Mouse (Mus musculus) MEL (cell line): ENCODE measurements around the gene Morf4l1. TPM values are rescaled to one million over a fixed set of nuclear protein-coding genes. Genes with fewer than 3 reads are reported as not detected.

Experiments
- DNase-seq: peaks from one replicate; pipeline ENCODE4 v3.0.0; 2011; ENCODE audit warnings: low read depth, low spot score
- H3K27ac ChIP-seq: 2 replicates; pipeline ENCODE4 v1.5.1; 2012; ENCODE audit warnings: low read depth, mild to moderate bottlenecking, control low read depth, low read length, moderate library complexity; ENCODE audit not compliant: control insufficient read depth
- H3K27me3 ChIP-seq, 2 experiments: fragments of 150-350 bp in 1 of 2; sonication (generic) in 1 of 2; 2 replicates each; pipeline ENCODE4 v1.6.1; 2012; ENCODE audit warnings: low read length in 2 of 2, mild to moderate bottlenecking in 2 of 2, improper control_type of control experiment in 1 of 2, moderate library complexity in 1 of 2; ENCODE audit not compliant: insufficient read depth in 2 of 2, control insufficient read depth in 1 of 2
- H3K36me3 ChIP-seq, 2 experiments: 2 replicates each; pipeline ENCODE4 v1.6.1; 2012 to 2014; ENCODE audit warnings: low read length in 2 of 2, improper control_type of control experiment in 1 of 2, inconsistent platforms in 1 of 2, mild to moderate bottlenecking in 1 of 2; ENCODE audit not compliant: insufficient read depth in 2 of 2, control insufficient read depth in 1 of 2
- H3K4me1 ChIP-seq, 2 experiments: fragments of 150-350 bp in 1 of 2; sonication (generic) in 1 of 2; 2 replicates each; pipeline ENCODE4 v1.6.1; 2012; ENCODE audit warnings: low read length in 2 of 2, improper control_type of control experiment in 1 of 2, mild to moderate bottlenecking in 1 of 2; ENCODE audit not compliant: insufficient read depth in 2 of 2, control insufficient read depth in 1 of 2
- H3K4me3 ChIP-seq, 2 experiments: fragments of 150-350 bp in 1 of 2; sonication (generic) in 1 of 2; 2 replicates each; pipeline ENCODE4 v1.5.1; 2012; ENCODE audit warnings: low read depth in 2 of 2, low read length in 2 of 2, mild to moderate bottlenecking in 2 of 2, moderate library complexity in 2 of 2, control low read depth in 1 of 2, improper control_type of control experiment in 1 of 2; ENCODE audit not compliant: control insufficient read depth in 1 of 2, insufficient read depth in 1 of 2
- H3K79me2 ChIP-seq: 2 replicates; pipeline ENCODE4 v1.6.1; 2012; ENCODE audit warnings: mild to moderate bottlenecking, low read length, moderate library complexity; ENCODE audit not compliant: control insufficient read depth, poor library complexity, insufficient read depth
- H3K9ac ChIP-seq: 2 replicates; pipeline ENCODE4 v1.6.1; 2012; ENCODE audit warnings: low read depth, mild to moderate bottlenecking, control low read depth, low read length, moderate library complexity; ENCODE audit not compliant: control insufficient read depth, poor library complexity, severe bottlenecking
- H3K9me3 ChIP-seq: fragments of 150-350 bp; sonication (generic); replicated peaks from 2 replicates; pipeline ENCODE4 v1.6.1; 2012; ENCODE audit warnings: mild to moderate bottlenecking, low read length, improper control_type of control experiment, moderate library complexity; ENCODE audit not compliant: insufficient read depth
- BHLHE40 ChIP-seq: IDR thresholded peaks from 2 replicates; pipeline ENCODE4 v1.6.1; 2012; ENCODE audit warnings: low read depth, mild to moderate bottlenecking, inconsistent platforms, low read length, improper control_type of control experiment, borderline replicate concordance
- CHD1 ChIP-seq: IDR thresholded peaks from 2 replicates; pipeline ENCODE4 v1.6.1; 2012; ENCODE audit warnings: low read depth, mild to moderate bottlenecking, inconsistent platforms, low read length, improper control_type of control experiment
- CHD2 ChIP-seq: IDR thresholded peaks from 2 replicates; pipeline ENCODE4 v1.6.1; 2011; ENCODE audit warnings: low read length, improper control_type of control experiment
- CTCF ChIP-seq, 3 experiments: IDR thresholded peaks in 2 of 3; conservative IDR thresholded peaks in 1 of 3; 2 replicates each; pipeline ENCODE4 v1.5.1; 2011 to 2012; ENCODE audit warnings: low read length in 3 of 3, low read depth in 2 of 3, mild to moderate bottlenecking in 2 of 3, improper control_type of control experiment in 1 of 3, inconsistent platforms in 1 of 3, mixed read lengths in 1 of 3, moderate library complexity in 1 of 3; ENCODE audit not compliant: control insufficient read depth in 1 of 3, insufficient read depth in 1 of 3, poor library complexity in 1 of 3, severe bottlenecking in 1 of 3
- ELF1 ChIP-seq: IDR thresholded peaks from 2 replicates; pipeline ENCODE4 v1.6.1; 2014; ENCODE audit warnings: low read depth, mild to moderate bottlenecking, inconsistent platforms, low read length, improper control_type of control experiment, moderate library complexity
- EP300 ChIP-seq, 2 experiments: IDR thresholded peaks; 2 replicates each; pipeline ENCODE4 v1.6.1; 2011; ENCODE audit warnings: improper control_type of control experiment in 2 of 2, low read length in 2 of 2, low read depth in 1 of 2, mild to moderate bottlenecking in 1 of 2
- ETS1 ChIP-seq: IDR thresholded peaks from 2 replicates; pipeline ENCODE4 v1.6.1; 2012; ENCODE audit warnings: low read depth, mild to moderate bottlenecking, inconsistent platforms, low read length, improper control_type of control experiment, moderate library complexity
- GABPA ChIP-seq: IDR thresholded peaks from 2 replicates; pipeline ENCODE4 v1.6.1; 2012; ENCODE audit warnings: low read depth, mild to moderate bottlenecking, inconsistent platforms, low read length, improper control_type of control experiment, moderate library complexity
- GATA1 ChIP-seq: IDR thresholded peaks from 2 replicates; pipeline ENCODE4 v1.6.1; 2011; ENCODE audit warnings: low read depth, low read length, improper control_type of control experiment
- HCFC1 ChIP-seq: IDR thresholded peaks from 2 replicates; pipeline ENCODE4 v1.6.1; 2012; ENCODE audit warnings: low read depth, mild to moderate bottlenecking, inconsistent platforms, low read length, improper control_type of control experiment, moderate library complexity
- KAT2A ChIP-seq: conservative IDR thresholded peaks from 2 replicates; pipeline ENCODE4 v1.6.1; 2012; ENCODE audit warnings: low read depth, low read length, improper control_type of control experiment, inconsistent platforms
- MAFK ChIP-seq: IDR thresholded peaks from 2 replicates; pipeline ENCODE4 v1.6.1; 2011; ENCODE audit warnings: low read depth, mild to moderate bottlenecking, low read length, improper control_type of control experiment, borderline replicate concordance
- MAX ChIP-seq: IDR thresholded peaks from 2 replicates; pipeline ENCODE4 v1.6.1; 2011; ENCODE audit warnings: low read length, improper control_type of control experiment
- MAZ ChIP-seq: IDR thresholded peaks from 2 replicates; pipeline ENCODE4 v1.6.1; 2012; ENCODE audit warnings: low read depth, mild to moderate bottlenecking, inconsistent platforms, low read length, improper control_type of control experiment
- MEF2A ChIP-seq: IDR thresholded peaks from 2 replicates; pipeline ENCODE4 v1.6.1; 2014; ENCODE audit warnings: low read depth, mild to moderate bottlenecking, inconsistent platforms, low read length, improper control_type of control experiment; ENCODE audit not compliant: poor library complexity, insufficient replicate concordance, severe bottlenecking; ENCODE audit errors: extremely low read depth
- MXI1 ChIP-seq: IDR thresholded peaks from 2 replicates; pipeline ENCODE4 v1.6.1; 2011; ENCODE audit warnings: mild to moderate bottlenecking, low read depth, low read length, improper control_type of control experiment
- MYC ChIP-seq: IDR thresholded peaks from 2 replicates; pipeline ENCODE4 v1.6.1; 2011; ENCODE audit warnings: low read depth, mild to moderate bottlenecking, low read length, improper control_type of control experiment, moderate library complexity
- NELFE ChIP-seq: IDR thresholded peaks from 2 replicates; pipeline ENCODE4 v1.6.1; 2011; ENCODE audit warnings: low read depth, low read length, improper control_type of control experiment
- NRF1 ChIP-seq: IDR thresholded peaks from 2 replicates; pipeline ENCODE4 v1.6.1; 2014; ENCODE audit warnings: low read depth, mild to moderate bottlenecking, inconsistent platforms, low read length, improper control_type of control experiment, moderate library complexity; ENCODE audit not compliant: poor library complexity, insufficient read depth, severe bottlenecking
- POLR2A ChIP-seq, 2 experiments: IDR thresholded peaks; 2 replicates each; pipeline ENCODE4 v1.6.1; 2011 to 2012; ENCODE audit warnings: low read length in 2 of 2, mild to moderate bottlenecking in 2 of 2, control low read depth in 1 of 2, improper control_type of control experiment in 1 of 2, low read depth in 1 of 2, moderate library complexity in 1 of 2; ENCODE audit not compliant: control insufficient read depth in 1 of 2, insufficient read depth in 1 of 2, poor library complexity in 1 of 2
- POLR2AphosphoS2 ChIP-seq: IDR thresholded peaks from 2 replicates; pipeline ENCODE4 v1.6.1; 2011; ENCODE audit warnings: low read length, improper control_type of control experiment
- POLR2AphosphoS5 ChIP-seq: IDR thresholded peaks from 2 replicates; pipeline ENCODE4 v1.6.1; 2012; ENCODE audit warnings: low read depth, borderline replicate concordance, mild to moderate bottlenecking, inconsistent platforms, low read length, moderate library complexity, mixed read lengths
- RCOR1 ChIP-seq: IDR thresholded peaks from 2 replicates; pipeline ENCODE4 v1.6.1; 2012; ENCODE audit warnings: low read depth, mild to moderate bottlenecking, inconsistent platforms, low read length, improper control_type of control experiment
- SIN3A ChIP-seq: IDR thresholded peaks from 2 replicates; pipeline ENCODE4 v1.6.1; 2012; ENCODE audit warnings: low read length, improper control_type of control experiment, inconsistent platforms
- TAL1 ChIP-seq: IDR thresholded peaks from 2 replicates; pipeline ENCODE4 v1.6.1; 2012; ENCODE audit warnings: mild to moderate bottlenecking, inconsistent platforms, low read length, moderate library complexity, mixed read lengths
- TBP ChIP-seq: IDR thresholded peaks from 2 replicates; pipeline ENCODE4 v1.8.0; 2011; ENCODE audit warnings: low read depth, low read length, improper control_type of control experiment
- TCF12 ChIP-seq: IDR thresholded peaks from 2 replicates; pipeline ENCODE4 v1.6.1; 2014; ENCODE audit warnings: low read depth, mild to moderate bottlenecking, inconsistent platforms, low read length, improper control_type of control experiment, moderate library complexity
- UBTF ChIP-seq: IDR thresholded peaks from 2 replicates; pipeline ENCODE4 v1.6.1; 2012; ENCODE audit warnings: low read depth, mild to moderate bottlenecking, inconsistent platforms, low read length, improper control_type of control experiment, moderate library complexity, borderline replicate concordance; ENCODE audit not compliant: insufficient read depth
- USF1 ChIP-seq: IDR thresholded peaks from 2 replicates; pipeline ENCODE4 v1.6.1; 2014; ENCODE audit warnings: low read depth, mild to moderate bottlenecking, inconsistent platforms, low read length, improper control_type of control experiment, moderate library complexity
- ZC3H11A ChIP-seq: IDR thresholded peaks from 2 replicates; pipeline ENCODE4 v1.6.1; 2012; ENCODE audit warnings: low read depth, mild to moderate bottlenecking, inconsistent platforms, low read length, improper control_type of control experiment
- ZKSCAN1 ChIP-seq: IDR thresholded peaks from 2 replicates; pipeline ENCODE4 v1.6.1; 2012; ENCODE audit warnings: low read depth, mild to moderate bottlenecking, inconsistent platforms, low read length, improper control_type of control experiment, moderate library complexity
- polyA plus RNA-seq, 2 experiments: library from polyadenylated mRNA; stranded (reverse) in 1 of 2; unstranded in 1 of 2; fragments of >175 nt in 1 of 2; fragments of >200 nt in 1 of 2; gene quantifications; 2 replicates each; pipeline versions ENCODE4 v1.2.1 to v1.2.4; 2012; ENCODE audit warnings: low replicate concordance in 2 of 2, low read depth in 1 of 2; ENCODE audit not compliant: insufficient read length in 2 of 2, insufficient read depth in 1 of 2, missing spikeins in 1 of 2
- total RNA-seq: library from RNA; depleted of rRNA; stranded (reverse); fragments of 300-350 nt; gene quantifications from 2 replicates; pipeline ENCODE4 v1.2.3, GENCODE M21; 2012; rRNA removed

Gene Morf4l1
- total RNA-seq (107 and 128 TPM in 2 replicates), polyA plus RNA-seq (100 to 1,000 TPM; 190 to 292 TPM)

- H3K9ac ChIP-seq, result peak within 1 kb of the TSS; percentile 97
- peaks cover 3 to 30% of the 10 kb centered on the region in 2 experiments for H3K36me3 ChIP-seq
- DNase-seq, result peak; percentile 97
- peaks cover 6 to 11% of the 10 kb centered on the region in 2 experiments; a peak in 3 of 4 replicates for H3K4me1 ChIP-seq
- TF ChIP-seq EP300 (IDR thresholded peaks at IDR 0.05; ENCODE audit: low read depth in 1 of 2, low read length in 2 of 2), result peak in 1 of 2 experiments; percentile 37; a peak in 1 of 4 replicates
- TF ChIP-seq GATA1, result no peak
- peak; percentile 61; the same call in 1 of the 2 replicates for TF ChIP-seq MXI1
- peak; percentile 29 for TF ChIP-seq MAZ
- peak; percentile 95 for TF ChIP-seq KAT2A
- no peak for TF ChIP-seq MEF2A
- TF ChIP-seq HCFC1, result peak; percentile 94
- peak; percentile 68; the same call in 1 of the 2 replicates for TF ChIP-seq ELF1
- no peak; the same call in 1 of the 2 replicates for TF ChIP-seq MAX
- no peak for TF ChIP-seq GABPA
- TF ChIP-seq MYC, result no peak
- TF ChIP-seq TAL1, result no peak
- peak; percentile 93 for TF ChIP-seq SIN3A
- TF ChIP-seq CTCF (IDR thresholded peaks at IDR 0.05 in 2 of 3, conservative IDR thresholded peaks at IDR 0.05 in 1 of 3; ENCODE audit: control insufficient read depth in 1 of 3, insufficient read depth in 1 of 3, low read depth in 2 of 3, low read length in 3 of 3, poor library complexity in 1 of 3, severe bottlenecking in 1 of 3), result no peak
- TF ChIP-seq ZKSCAN1, result no peak
- peak; percentile 73 for TF ChIP-seq NRF1
- peak; percentile 61 for TF ChIP-seq USF1
- TF ChIP-seq CHD2, result peak; percentile 88
- TF ChIP-seq NELFE, result peak; percentile 36
- no peak for TF ChIP-seq RCOR1
- no peak for TF ChIP-seq POLR2AphosphoS2
- TF ChIP-seq ETS1, result peak; percentile 26; the same call in 1 of the 2 replicates
- peak; percentile 5 to 42; a peak in 1 of 4 replicates for TF ChIP-seq POLR2A (IDR thresholded peaks at IDR 0.05; ENCODE audit: control insufficient read depth in 1 of 2, insufficient read depth in 1 of 2, low read depth in 1 of 2, low read length in 2 of 2, poor library complexity in 1 of 2)
- TF ChIP-seq UBTF, result no peak
- TF ChIP-seq BHLHE40, result 0 out of 2 replicates have a peak, but pooled peaks have one; percentile 23
- no peak for TF ChIP-seq POLR2AphosphoS5
- peak; percentile 72 for TF ChIP-seq TCF12
- 0 out of 2 replicates have a peak, but pooled peaks have one; percentile 10 for TF ChIP-seq TBP
- no peak for TF ChIP-seq MAFK
- no peak for TF ChIP-seq CHD1
- TF ChIP-seq ZC3H11A, result peak; percentile 23; the same call in 1 of the 2 replicates
- peak within 1 kb of the TSS; percentile 92 for H3K27ac ChIP-seq
- H3K4me3 ChIP-seq, result peak within 1 kb of the TSS; percentile 89 to 94
- H3K9me3 ChIP-seq, result no peaks in the 10 kb centered on the region
- no peaks in the 10 kb centered on the region for H3K27me3 ChIP-seq
- H3K79me2 ChIP-seq, result peaks cover 46% of the 10 kb centered on the region
These were observed at the start of gene Morf4l1 for GRCm38 (mm10) chr9:90114567-90115307. TSS of gene Morf4l1 (minus strand) at chr9:90114774.
